Mouse (Mus musculus): ENCODE results near the gene Ceacam11. TPM values are rescaled to one million over a fixed set of nuclear protein-coding genes. Genes with fewer than 3 reads are reported as not detected.
"Not testable (repeated sequence)": the region's sequence is repeated elsewhere in the genome, so short reads cannot be mapped to it uniquely, and the experiment has no call there.

The Ceacam11 gene
- not detected for total RNA-seq (2021)
- long read RNA-seq, experiment 1, result 0 reads
- long read RNA-seq, experiment 2, result 0 reads

DNA sequence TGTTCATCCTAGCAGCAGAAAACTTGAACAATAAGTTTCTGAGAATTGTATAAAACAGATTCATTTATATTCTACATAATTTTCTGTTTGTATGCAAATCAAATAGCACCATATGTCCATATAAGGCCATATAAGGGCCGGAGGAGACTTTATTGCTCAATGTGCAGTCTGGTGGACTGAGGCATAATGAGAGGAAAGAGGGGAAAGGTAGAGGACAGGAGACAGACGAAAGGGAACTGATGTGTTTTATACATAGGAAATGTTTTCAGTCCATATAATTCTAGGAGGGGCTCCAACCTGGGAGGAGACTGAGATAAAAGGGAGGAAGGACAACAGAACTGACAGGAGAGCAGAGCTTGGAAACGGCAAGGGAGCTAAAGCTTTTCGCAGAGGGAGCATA, at the start of gene Ceacam11:
Ceacam11 (plus strand) TSS at position 301 of the 400 bp plus-strand sequence.
- no peak for DNase-seq

DNA sequence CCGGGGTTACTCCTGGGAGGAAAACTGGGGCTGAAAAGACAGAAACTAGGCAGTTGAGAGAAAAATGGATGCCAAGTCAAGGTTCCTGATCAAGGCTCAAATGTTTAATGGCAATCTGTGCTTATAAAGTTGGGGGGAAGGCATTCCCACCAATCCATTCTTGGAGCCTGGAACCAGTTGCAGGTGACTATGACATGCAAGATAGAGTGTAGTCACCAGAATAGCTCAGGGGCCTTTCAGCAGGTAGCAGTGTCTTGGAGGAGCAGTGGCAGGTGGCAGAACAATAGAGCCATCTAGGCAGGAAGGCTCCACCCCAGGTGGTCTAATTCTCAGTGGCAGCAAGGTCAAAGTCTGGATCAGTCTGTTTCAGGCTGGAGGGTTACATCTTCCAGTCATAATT, 29.2 kb downstream of the Ceacam11 start:
- not testable (repeated sequence) for DNase-seq

DNA sequence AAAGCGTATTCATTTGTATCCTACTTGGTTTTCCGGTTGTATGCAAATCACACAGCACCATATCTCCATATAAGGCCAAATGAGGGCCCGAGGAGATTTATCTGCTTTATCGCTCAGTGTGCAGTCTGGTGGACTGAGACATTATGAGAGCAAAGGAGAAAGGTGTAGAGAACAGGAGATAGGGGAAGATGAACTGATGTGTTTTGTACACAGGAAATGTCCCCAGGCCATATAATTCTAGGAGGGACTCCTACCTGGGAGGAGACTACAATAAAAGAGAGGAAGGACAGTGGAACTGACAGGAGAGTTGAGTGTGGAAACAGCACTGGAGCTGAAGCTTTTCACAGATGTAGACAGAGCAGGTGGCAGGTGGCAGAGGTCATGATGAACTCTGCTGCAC, 37.7 kb downstream of the Ceacam11 start, which contains the start of gene Ceacam13:
Ceacam13 (plus strand) TSS at position 301 of the 400 bp plus-strand sequence.
- no peak for DNase-seq

Small RNAs within 50 kb of the gene (microRNA-seq; reads per million reads assigned to microRNA genes)
- not detected for gene Gm22414

Other genes with a start within 250 kb of the Ceacam11 start
- not detected for gene Ceacam14, start 159.5 kb upstream of the Ceacam11 start, total RNA-seq (2021)
- not detected for gene Gm5155, start 100.4 kb upstream of the Ceacam11 start, total RNA-seq (2021)
- gene Ceacam13, start 37.8 kb downstream of the Ceacam11 start, total RNA-seq (2021), result not detected
- gene Ceacam12, start 93.8 kb downstream of the Ceacam11 start, total RNA-seq (2021), result not detected
- not detected for gene Igfl3, start 204.4 kb downstream of the Ceacam11 start, total RNA-seq (2021)